Mouse (Mus musculus) heart, adult 2 months (tissue): Measurements from ENCODE around the gene Esf1.

Source experiments
- CTCF ChIP-seq: fragments of 200-600 bp; IDR thresholded peaks from 2 replicates; pipeline ENCODE4 v1.8.1; 2022; ENCODE audit warnings: antibody characterized with exemption, mild to moderate bottlenecking, moderate library complexity
- EP300 ChIP-seq: fragments of 200-500 bp; IDR thresholded peaks from 2 replicates; pipeline ENCODE4 v1.6.1; 2011; ENCODE audit warnings: low read depth, low read length, control low read depth; ENCODE audit not compliant: insufficient read depth
- POLR2A ChIP-seq: fragments of 200-500 bp; IDR thresholded peaks from 2 replicates; pipeline ENCODE4 v1.6.1; 2011; ENCODE audit warnings: mild to moderate bottlenecking, low read depth, low read length, control low read depth; ENCODE audit not compliant: insufficient read depth

- TF ChIP-seq POLR2A (no peak), CTCF (no peak), EP300 (no peak)
These were observed 76.9 kb downstream of the Esf1 start for GRCm38 (mm10) chr2:140093433-140093832.
